Mouse (Mus musculus): ENCODE measurements around the gene Olfr487. TPM values are rescaled to one million over a fixed set of nuclear protein-coding genes. Genes with fewer than 3 reads are reported as not detected.
"Not testable (repeated sequence)": the region's sequence is repeated elsewhere in the genome, so short reads cannot be mapped to it uniquely, and the experiment has no call there.

The Olfr487 gene
- polyA plus RNA-seq (2021), result not detected

- H3K27me3 ChIP-seq; in situ Hi-C loops (cut with MboI; ENCODE audit: low pct_unique_long_range_greater_than_20kb); DNase-seq (ENCODE audit: low read depth, low spot score); CTCF ChIA-PET; POLR2A ChIA-PET; ATAC-seq: not testable (repeated sequence)
These were observed at the start of gene Olfr487 for GRCm38 (mm10) chr7:108214536-108214935. TSS of gene Olfr487 (minus strand) at chr7:108214636.

DNA sequence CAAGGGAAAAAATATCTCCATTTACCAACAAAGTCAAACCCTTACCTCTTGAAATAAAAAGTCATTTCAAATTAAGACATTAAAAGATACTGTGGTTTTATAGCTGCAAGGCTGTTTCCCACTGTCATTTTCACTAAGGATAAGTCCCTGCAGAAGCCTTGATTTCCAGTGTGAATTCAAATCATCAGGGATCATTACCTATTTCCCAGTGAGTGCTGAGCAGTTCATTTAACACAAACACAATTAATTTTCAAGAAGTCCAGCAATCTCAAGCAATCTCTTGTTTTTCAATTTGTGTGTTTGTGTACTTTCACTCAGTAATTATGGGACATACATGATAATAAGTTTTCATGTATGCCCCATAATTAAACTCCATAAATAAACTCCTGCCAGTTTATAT is 43.8 kb upstream of the Olfr487 start, which contains the start of gene Olfr488:
Gene Olfr488 (minus strand): TSS at position 101 of the 400 bp plus-strand sequence.
- no peaks in the 10 kb centered on the region for H3K27me3 ChIP-seq
- TF ChIP-seq CTCF (IDR thresholded peaks at IDR 0.05), result no peak
- no peak for ATAC-seq
- no peak for DNase-seq (ENCODE audit: low read depth, low spot score)
- in situ Hi-C loops (cut with MboI; ENCODE audit: low pct_unique_long_range_greater_than_20kb), result no loop called here
- POLR2A ChIA-PET, result no interaction called here
- CTCF ChIA-PET, result no interaction called here

GRCm38 (mm10) chr7:108233551-108233950 is 19.1 kb upstream of the Olfr487 start:
- ATAC-seq (no peak), DNase-seq (ENCODE audit: low read depth, low spot score) (no peak)
- ChIA-PET POLR2A (no interaction called here), CTCF (no interaction called here)
- in situ Hi-C loops (cut with MboI; ENCODE audit: low pct_unique_long_range_greater_than_20kb), result no loop called here
- TF ChIP-seq CTCF (IDR thresholded peaks at IDR 0.05), result no peak
- H3K27me3 ChIP-seq, result no peaks in the 10 kb centered on the region

DNA sequence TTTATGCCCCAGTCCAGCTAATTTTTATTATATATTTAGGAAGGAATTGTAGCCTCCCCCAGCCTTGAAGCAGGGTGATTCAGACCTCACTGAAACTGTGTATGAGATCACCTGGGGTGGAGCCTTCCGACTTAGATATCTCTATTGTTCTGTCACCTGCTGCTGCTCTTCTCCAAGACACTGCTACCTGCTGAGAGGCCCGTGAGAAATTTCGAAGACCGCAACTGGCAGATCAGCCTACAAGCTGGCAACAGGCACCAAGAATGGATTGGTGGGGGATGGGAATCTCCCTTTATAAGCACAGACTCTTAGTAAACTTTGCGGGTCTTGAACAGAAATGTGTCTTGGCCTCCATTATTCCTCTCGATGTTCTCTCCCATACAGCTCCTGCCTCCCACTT is 17.5 kb downstream of the Olfr487 start:
- CTCF ChIA-PET, result no interaction called here
- DNase-seq (ENCODE audit: low read depth, low spot score), result no peak
- in situ Hi-C loops (cut with MboI; ENCODE audit: low pct_unique_long_range_greater_than_20kb), result no loop called here
- H3K27me3 ChIP-seq, result no peaks in the 10 kb centered on the region
- no peak for TF ChIP-seq CTCF (IDR thresholded peaks at IDR 0.05)
- POLR2A ChIA-PET, result no interaction called here
- ATAC-seq, result no peak

GRCm38 (mm10) chr7:108196337-108196736 is 18.1 kb downstream of the Olfr487 start:
- CTCF ChIA-PET; ATAC-seq; DNase-seq (ENCODE audit: low read depth, low spot score); H3K27me3 ChIP-seq; POLR2A ChIA-PET; in situ Hi-C loops (cut with MboI; ENCODE audit: low pct_unique_long_range_greater_than_20kb): not testable (repeated sequence)

DNA sequence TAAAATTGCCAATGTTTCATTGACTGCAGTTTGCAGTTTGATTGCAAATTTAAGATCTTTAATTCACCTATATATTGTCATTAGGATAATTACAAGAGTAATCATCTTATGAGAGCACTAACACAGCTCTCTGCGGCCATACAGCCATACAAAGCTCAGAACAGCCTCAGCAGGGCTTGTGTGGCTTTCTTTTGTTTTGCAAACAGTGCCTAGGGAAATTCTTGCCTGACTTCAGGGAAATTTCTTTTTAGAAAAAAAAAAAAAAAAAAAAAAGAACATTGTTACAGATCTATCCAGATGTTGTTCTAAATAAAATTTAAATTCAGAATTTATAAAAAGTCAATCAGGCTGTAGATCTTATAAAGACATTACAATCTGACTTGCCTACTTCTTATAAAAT is 21.7 kb downstream of the Olfr487 start:
- CTCF ChIA-PET; in situ Hi-C loops (cut with MboI; ENCODE audit: low pct_unique_long_range_greater_than_20kb); ATAC-seq; DNase-seq (ENCODE audit: low read depth, low spot score); H3K27me3 ChIP-seq: not testable (repeated sequence)
- POLR2A ChIA-PET, result interaction anchor here (0.7 kb wide), 1 partner anchor 861 kb away, joined by 3 read pairs; no protein-coding TSS in a partner anchor

- DNase-seq (ENCODE audit: low read depth, low spot score); ATAC-seq; in situ Hi-C loops (cut with MboI; ENCODE audit: low pct_unique_long_range_greater_than_20kb); CTCF ChIA-PET; POLR2A ChIA-PET; H3K27me3 ChIP-seq: not testable (repeated sequence)
These were observed 23.2 kb downstream of the Olfr487 start for GRCm38 (mm10) chr7:108191196-108191595.

DNA sequence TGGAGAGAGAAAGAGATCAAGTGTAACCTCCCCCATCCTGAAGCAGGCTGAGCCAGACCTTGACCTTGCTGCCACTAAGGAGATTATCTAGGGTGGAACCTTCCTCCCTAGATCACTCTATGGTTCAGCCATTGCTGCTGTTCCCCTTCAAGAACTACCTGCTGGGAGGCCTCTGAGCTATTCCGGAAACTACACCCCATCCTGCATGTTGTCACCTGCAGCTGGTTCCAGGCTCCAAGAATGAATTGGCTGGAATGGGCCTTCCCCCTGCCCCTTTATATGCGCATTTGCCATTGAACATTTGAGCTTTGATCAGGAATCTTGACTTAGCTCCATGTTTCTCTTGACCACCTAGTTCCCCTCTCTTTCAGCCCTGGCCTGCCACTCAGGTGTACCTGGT is 29.2 kb downstream of the Olfr487 start:
- DNase-seq (ENCODE audit: low read depth, low spot score); in situ Hi-C loops (cut with MboI; ENCODE audit: low pct_unique_long_range_greater_than_20kb); POLR2A ChIA-PET; CTCF ChIA-PET; H3K27me3 ChIP-seq; ATAC-seq: not testable (repeated sequence)

- ATAC-seq; in situ Hi-C loops (cut with MboI; ENCODE audit: low pct_unique_long_range_greater_than_20kb); H3K27me3 ChIP-seq; DNase-seq (ENCODE audit: low read depth, low spot score); POLR2A ChIA-PET; CTCF ChIA-PET: not testable (repeated sequence)
These were observed 30.0 kb downstream of the Olfr487 start for GRCm38 (mm10) chr7:108184401-108184800.

DNA sequence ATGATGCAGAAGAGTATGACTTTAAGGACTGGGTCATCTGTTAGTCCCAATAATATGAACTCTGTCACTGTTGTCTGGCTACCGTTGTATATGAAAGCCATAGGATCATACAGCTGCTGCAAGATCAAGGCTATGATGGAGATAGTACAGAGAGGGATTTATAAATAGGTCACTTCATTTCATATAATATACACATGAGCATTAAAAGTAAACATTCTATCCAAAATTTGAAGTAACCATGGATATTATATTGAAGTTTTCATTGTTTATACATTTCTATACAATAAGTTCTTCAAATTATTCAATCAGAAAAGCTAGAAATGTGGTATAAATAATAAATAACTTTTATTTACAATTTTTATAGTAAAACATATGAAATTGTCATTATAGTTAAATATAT is 41.8 kb downstream of the Olfr487 start, which contains the start of gene Olfr486:
Gene Olfr486 (minus strand): TSS at position 101 of the 400 bp plus-strand sequence.
- DNase-seq (ENCODE audit: low read depth, low spot score); POLR2A ChIA-PET; CTCF ChIA-PET; H3K27me3 ChIP-seq; ATAC-seq; in situ Hi-C loops (cut with MboI; ENCODE audit: low pct_unique_long_range_greater_than_20kb): not testable (repeated sequence)

- no peak for ATAC-seq
- in situ Hi-C loops (cut with MboI; ENCODE audit: low pct_unique_long_range_greater_than_20kb), result no loop called here
- POLR2A ChIA-PET, result no interaction called here
- TF ChIP-seq CTCF (IDR thresholded peaks at IDR 0.05), result no peak
- H3K27me3 ChIP-seq, result no peaks in the 10 kb centered on the region
- CTCF ChIA-PET, result no interaction called here
- no peak for DNase-seq (ENCODE audit: low read depth, low spot score)
These were observed 54.7 kb downstream of the Olfr487 start, which contains the start of gene Olfr485 for GRCm38 (mm10) chr7:108159771-108160170. TSS of gene Olfr485 (minus strand) at chr7:108159871.

Other genes starting within 250 kb of the Olfr487 start
- not detected for gene Olfr476, start 249.8 kb downstream of the Olfr487 start, polyA plus RNA-seq (2021)
- gene Olfr477, start 227.9 kb downstream of the Olfr487 start, polyA plus RNA-seq (2021), result 0.01 TPM
- gene Olfr478, start 180.6 kb downstream of the Olfr487 start, polyA plus RNA-seq (2021), result not detected
- not detected for gene Olfr479, start 163.9 kb downstream of the Olfr487 start, polyA plus RNA-seq (2021)
- not detected for gene Olfr480, start 147.3 kb downstream of the Olfr487 start, polyA plus RNA-seq (2021)
- not detected for gene Olfr481, start 134.8 kb downstream of the Olfr487 start, polyA plus RNA-seq (2021)
- 9.6 TPM for gene Olfr482, start 117.0 kb downstream of the Olfr487 start, polyA plus RNA-seq (2021)
- gene Olfr483, start 113.8 kb downstream of the Olfr487 start, polyA plus RNA-seq (2021), result not detected
- gene Olfr484, start 87.2 kb downstream of the Olfr487 start, polyA plus RNA-seq (2021), result not detected
- gene Olfr485, start 54.8 kb downstream of the Olfr487 start, polyA plus RNA-seq (2021), result not detected
- not detected for gene Olfr486, start 41.9 kb downstream of the Olfr487 start, polyA plus RNA-seq (2021)
- not detected for gene Olfr488, start 43.7 kb upstream of the Olfr487 start, polyA plus RNA-seq (2021)
- gene Olfr490, start 74.3 kb upstream of the Olfr487 start, polyA plus RNA-seq (2021), result not detected
- not detected for gene Olfr491, start 98.8 kb upstream of the Olfr487 start, polyA plus RNA-seq (2021)
- gene Olfr492, start 109.0 kb upstream of the Olfr487 start, polyA plus RNA-seq (2021), result not detected
- not detected for gene Olfr493, start 132.3 kb upstream of the Olfr487 start, polyA plus RNA-seq (2021)
- not detected for gene Olfr494, start 150.7 kb upstream of the Olfr487 start, polyA plus RNA-seq (2021)
- not detected for gene Olfr495, start 178.5 kb upstream of the Olfr487 start, polyA plus RNA-seq (2021)
- gene Olfr497, start 205.8 kb upstream of the Olfr487 start, polyA plus RNA-seq (2021), result not detected

Data from Patski (cell line).